Mouse (Mus musculus): ENCODE data around the gene Knop1.

- no peak for TF ChIP-seq CTCF (IDR thresholded peaks at IDR 0.05; ENCODE audit: low read depth, low read length)
- no peak for TF ChIP-seq TAL1 (conservative IDR thresholded peaks at IDR 0.05; ENCODE audit: low read depth, low read length)
- no peak for TF ChIP-seq POLR2AphosphoS5 (IDR thresholded peaks at IDR 0.05; ENCODE audit: insufficient replicate concordance, low read depth, low read length)
- no peak for TF ChIP-seq GATA1 (IDR thresholded peaks at IDR 0.05; ENCODE audit: borderline replicate concordance, low read length)
Measured at GRCm38 (mm10) chr7:118841796-118842195, 14.3 kb downstream of the Knop1 start.
